Mouse (Mus musculus) forebrain, embryonic 16.5 days (tissue): ENCODE measurements around the gene Hacd2. TPM values are rescaled to one million over a fixed set of nuclear protein-coding genes. Genes with fewer than 3 reads are reported as not detected.

ENCODE experiments used
- ATAC-seq: fragments of 200-750 bp; cut with Nextera tagmentation; 2 replicates; pipeline ENCODE4 v1.8.0; 2017; ENCODE audit warnings: mild to moderate bottlenecking, moderate library complexity
- H3K27ac ChIP-seq: fragments of 300-500 bp; sonication (generic); 2 replicates; pipeline ENCODE4 v1.5.1; 2014; ENCODE audit warnings: low read length, control low read depth
- H3K27me3 ChIP-seq: fragments of 300-500 bp; sonication (generic); replicated peaks from 2 replicates; pipeline ENCODE4 v1.6.1; 2014; ENCODE audit warnings: low read length; ENCODE audit not compliant: control insufficient read depth, insufficient read depth
- H3K36me3 ChIP-seq: fragments of 300-500 bp; sonication (generic); 2 replicates; pipeline ENCODE4 v1.6.1; 2014; ENCODE audit not compliant: control insufficient read depth, insufficient read depth
- H3K4me1 ChIP-seq: fragments of 300-500 bp; sonication (generic); replicated peaks from 2 replicates; pipeline ENCODE4 v1.6.1; 2014; ENCODE audit warnings: low read length; ENCODE audit not compliant: control insufficient read depth, insufficient read depth
- H3K4me2 ChIP-seq: fragments of 300-500 bp; sonication (generic); 2 replicates; pipeline ENCODE4 v1.6.1; 2014; ENCODE audit warnings: mild to moderate bottlenecking, low read length, control low read depth
- H3K4me3 ChIP-seq: fragments of 300-500 bp; sonication (generic); replicated peaks from 2 replicates; pipeline ENCODE4 v1.5.1; 2014; ENCODE audit warnings: mild to moderate bottlenecking, low read length, control low read depth
- H3K9ac ChIP-seq: fragments of 300-500 bp; sonication (generic); replicated peaks from 2 replicates; pipeline ENCODE4 v1.6.1; 2014; ENCODE audit warnings: low read depth, low read length, control low read depth
- H3K9me3 ChIP-seq: fragments of 300-500 bp; sonication (generic); 2 replicates; pipeline ENCODE4 v1.6.1; 2016; ENCODE audit warnings: low read length; ENCODE audit not compliant: control insufficient read depth
- WGBS: fragments of 180-500 bp; shearing (Covaris S2); extraction: QIAGEN DNeasy Blood & Tissue Kit; methylation state at CpG from one replicate; pipeline ENCODE4 v1.1.7; 2014; 5-methylcytosine and 5-hydroxymethylcytosine counted together
- polyA plus RNA-seq: library from polyadenylated mRNA; unstranded; fragments of >200 nt; fragmentation: Nextera tagmentation; extraction: Ambion mirVana; gene quantifications from 2 replicates; pipeline ENCODE4 v1.2.1, GENCODE M21; 2015

The Hacd2 gene
- polyA plus RNA-seq, 1 experiment from 2014 or later = 39.8 TPM

- Histone ChIP-seq H3K36me3 (no peaks in the 10 kb centered on the region), H3K4me2 (no peak overlapping the region), H3K27ac (no peak overlapping the region), H3K4me3 (no peak overlapping the region), H3K9ac (no peak overlapping the region), H3K27me3 (no peaks in the 10 kb centered on the region), H3K4me1 (no peaks in the 10 kb centered on the region), H3K9me3 (no peaks in the 10 kb centered on the region)
- WGBS = 92% methylated on average over 7 of the region's 7 CpGs
- no peak for ATAC-seq
These were observed 18.8 kb downstream of the Hacd2 start for GRCm38 (mm10) chr16:35041001-35041400.

- Histone ChIP-seq H3K27me3 (no peaks in the 10 kb centered on the region), H3K9me3 (no peaks in the 10 kb centered on the region), H3K27ac (no peak overlapping the region), H3K9ac (no peak overlapping the region), H3K4me1 (peaks cover 8% of the 10 kb centered on the region), H3K4me2 (no peak overlapping the region), H3K36me3 (no peaks in the 10 kb centered on the region), H3K4me3 (no peak overlapping the region)
- no peak for ATAC-seq
- WGBS = 84% methylated on average over 6 of the region's 6 CpGs
These were observed 24.0 kb downstream of the Hacd2 start for GRCm38 (mm10) chr16:35046081-35046775.

DNA sequence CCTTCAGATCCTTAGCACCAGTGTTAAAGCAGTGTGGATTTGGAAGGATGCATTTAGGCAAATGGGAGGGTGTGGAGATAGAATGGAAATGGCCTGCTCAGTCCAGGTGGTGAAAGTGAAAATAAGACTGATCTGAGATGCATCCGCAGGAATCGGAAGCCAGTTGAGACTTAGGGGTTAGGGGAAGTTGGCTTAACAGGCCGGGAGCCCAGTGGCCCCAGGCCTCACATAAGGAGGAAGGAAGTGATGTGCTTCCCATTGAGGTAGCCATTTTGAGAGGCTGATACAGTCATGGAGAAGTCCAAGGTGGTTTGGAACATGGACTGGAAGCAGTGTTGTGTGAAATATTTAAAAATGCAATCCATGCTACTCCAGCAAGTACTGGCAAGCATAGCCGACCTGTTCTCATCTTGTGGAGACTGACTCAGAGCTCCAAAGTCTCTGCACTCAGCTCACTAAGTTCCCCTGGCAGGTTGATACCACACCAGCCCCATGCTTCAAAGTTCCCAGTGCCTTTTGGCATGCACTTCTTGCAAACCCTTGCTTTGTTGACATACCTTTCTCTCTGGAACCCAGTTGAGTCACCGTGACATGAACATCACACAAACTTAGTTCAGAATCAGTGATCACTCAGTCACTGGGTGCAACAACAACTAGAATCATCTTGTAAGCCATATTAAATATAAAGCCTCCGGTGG, 25.2 kb downstream of the Hacd2 start:
- H3K9me3 ChIP-seq = no peaks in the 10 kb centered on the region
- H3K9ac ChIP-seq = no peak overlapping the region
- 96% methylated on average over 6 of the region's 6 CpGs for WGBS
- H3K4me3 ChIP-seq = no peak overlapping the region
- no peaks in the 10 kb centered on the region for H3K36me3 ChIP-seq
- no peak overlapping the region for H3K4me2 ChIP-seq
- peaks cover 8% of the 10 kb centered on the region for H3K4me1 ChIP-seq
- H3K27me3 ChIP-seq = no peaks in the 10 kb centered on the region
- no peak for ATAC-seq
- H3K27ac ChIP-seq = no peak overlapping the region

- Histone ChIP-seq H3K9ac (no peak overlapping the region), H3K36me3 (no peaks in the 10 kb centered on the region), H3K27me3 (no peaks in the 10 kb centered on the region), H3K27ac (no peak overlapping the region), H3K4me2 (no peak overlapping the region), H3K4me3 (no peak overlapping the region), H3K4me1 (peaks cover 8% of the 10 kb centered on the region), H3K9me3 (no peaks in the 10 kb centered on the region)
- 66% methylated on average over 5 of the region's 5 CpGs for WGBS
- ATAC-seq = peak; percentile 49; the same call in 1 of the 2 replicates
These were observed 28.8 kb downstream of the Hacd2 start for GRCm38 (mm10) chr16:35051066-35051465.

- Histone ChIP-seq H3K4me2 (no peak overlapping the region), H3K36me3 (no peaks in the 10 kb centered on the region), H3K27ac (no peak overlapping the region), H3K4me3 (no peak overlapping the region), H3K9me3 (no peaks in the 10 kb centered on the region), H3K9ac (no peak overlapping the region), H3K4me1 (peaks cover 8% of the 10 kb centered on the region), H3K27me3 (no peaks in the 10 kb centered on the region)
- no peak for ATAC-seq
- WGBS = 90% methylated on average over 1 of the region's 1 CpGs
These were observed 30.0 kb downstream of the Hacd2 start for GRCm38 (mm10) chr16:35052191-35052590.

DNA sequence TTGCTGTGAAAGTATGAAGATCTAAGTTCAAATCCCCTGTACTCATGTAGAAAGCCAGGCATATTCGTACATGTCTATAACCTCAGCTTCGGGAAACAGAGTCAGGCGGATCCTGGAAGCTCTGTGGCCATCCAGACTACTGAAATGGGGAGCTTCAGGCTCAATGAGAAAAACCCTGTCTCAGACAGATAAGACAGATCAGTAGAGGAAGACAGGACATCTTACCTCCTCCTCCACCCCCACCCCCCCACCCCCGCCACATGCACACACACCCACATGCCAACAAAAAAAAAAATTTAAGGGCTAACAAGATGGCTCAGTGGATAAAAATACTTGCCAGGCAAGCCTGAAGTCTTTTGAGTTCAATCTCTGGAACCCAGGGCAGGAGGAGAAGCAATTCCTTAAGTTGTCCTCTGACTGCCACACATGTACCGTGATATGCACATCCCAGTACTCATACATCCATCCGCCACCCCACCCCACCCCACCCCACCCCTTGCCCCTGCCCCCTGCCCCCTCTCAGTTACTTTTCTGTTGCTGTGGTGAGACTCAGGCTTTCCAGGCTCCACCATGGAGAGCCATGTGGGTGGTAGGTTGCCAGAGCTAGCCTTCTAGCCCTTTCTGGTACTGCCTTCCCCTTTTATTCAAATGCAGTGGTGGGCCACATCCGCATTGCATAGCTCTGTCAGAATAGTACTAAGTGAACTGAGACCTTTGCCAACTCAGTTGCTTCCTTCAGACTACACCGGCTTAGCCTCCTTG, 32.4 kb downstream of the Hacd2 start:
- H3K4me3 ChIP-seq = no peak overlapping the region
- WGBS = 93% methylated on average over 8 of the region's 8 CpGs
- no peaks in the 10 kb centered on the region for H3K36me3 ChIP-seq
- H3K9ac ChIP-seq = no peak overlapping the region
- peaks cover 3% of the 10 kb centered on the region; the same call in 1 of the 2 replicates for H3K4me1 ChIP-seq
- H3K27ac ChIP-seq = no peak overlapping the region
- H3K9me3 ChIP-seq = no peaks in the 10 kb centered on the region
- ATAC-seq = no peak
- H3K27me3 ChIP-seq = no peaks in the 10 kb centered on the region
- no peak overlapping the region for H3K4me2 ChIP-seq

DNA sequence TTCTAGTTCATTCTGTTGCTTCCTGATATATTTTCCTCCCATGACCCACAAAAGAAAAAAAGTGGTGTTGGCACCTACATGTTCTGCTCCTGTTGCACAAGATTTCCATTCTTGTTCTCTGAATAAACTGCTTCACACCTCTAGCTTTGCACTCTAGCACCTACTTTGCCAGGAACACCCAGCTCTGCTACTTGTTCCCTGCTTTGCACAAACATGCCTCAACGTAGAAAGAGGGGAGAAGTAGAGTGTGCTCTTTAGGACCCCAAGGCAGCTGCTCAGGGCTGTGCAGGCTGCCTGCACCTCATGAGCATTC, 32.9 kb downstream of the Hacd2 start:
- no peaks in the 10 kb centered on the region for H3K27me3 ChIP-seq
- no peaks in the 10 kb centered on the region for H3K9me3 ChIP-seq
- H3K27ac ChIP-seq = no peak overlapping the region
- H3K4me3 ChIP-seq = no peak overlapping the region
- H3K36me3 ChIP-seq = no peaks in the 10 kb centered on the region
- ATAC-seq = no peak
- no peak overlapping the region for H3K4me2 ChIP-seq
- no peak overlapping the region for H3K9ac ChIP-seq
- WGBS = 89% methylated on average over 1 of the region's 1 CpGs
- peaks cover 3% of the 10 kb centered on the region; the same call in 1 of the 2 replicates for H3K4me1 ChIP-seq

GRCm38 (mm10) chr16:35055861-35056260, 33.6 kb downstream of the Hacd2 start:
- H3K4me3 ChIP-seq = no peak overlapping the region
- H3K4me2 ChIP-seq = no peak overlapping the region
- peaks cover 3% of the 10 kb centered on the region; the same call in 1 of the 2 replicates for H3K4me1 ChIP-seq
- no peak overlapping the region for H3K27ac ChIP-seq
- H3K9me3 ChIP-seq = no peaks in the 10 kb centered on the region
- no peak overlapping the region for H3K9ac ChIP-seq
- H3K27me3 ChIP-seq = no peaks in the 10 kb centered on the region
- no peaks in the 10 kb centered on the region for H3K36me3 ChIP-seq
- ATAC-seq = 0 out of 2 replicates have a peak, but pooled peaks have one; percentile 26
- 82% methylated on average over 1 of the region's 1 CpGs for WGBS

GRCm38 (mm10) chr16:35056306-35056705, 34.1 kb downstream of the Hacd2 start:
- H3K4me1 ChIP-seq = no peaks in the 10 kb centered on the region
- no peak overlapping the region for H3K9ac ChIP-seq
- H3K27ac ChIP-seq = no peak overlapping the region
- 19% methylated on average over 5 of the region's 5 CpGs for WGBS
- H3K4me2 ChIP-seq = no peak overlapping the region
- H3K4me3 ChIP-seq = no peak overlapping the region
- H3K27me3 ChIP-seq = no peaks in the 10 kb centered on the region
- ATAC-seq = peak; percentile 52
- no peaks in the 10 kb centered on the region for H3K36me3 ChIP-seq
- H3K9me3 ChIP-seq = no peaks in the 10 kb centered on the region
